Mouse (Mus musculus): ENCODE measurements around the gene Syngr2. TPM values are rescaled to one million over a fixed set of nuclear protein-coding genes. Genes with fewer than 3 reads are reported as not detected.
"Not testable (repeated sequence)": the region's sequence is repeated elsewhere in the genome, so short reads cannot be mapped to it uniquely, and the experiment has no call there.

Gene Syngr2
- total RNA-seq, 2 experiments from 2014 or later: 10.1 to 10.2 TPM

- no peak for DNase-seq (ENCODE audit: low spot score in 2 of 2)
- intact Hi-C loops (cut with DNase I): no loop called here
Measured at GRCm38 (mm10) chr11:117800038-117800437, 9.4 kb upstream of the Syngr2 start.

GRCm38 (mm10) chr11:117801650-117802049 is 7.8 kb upstream of the Syngr2 start:
- intact Hi-C loops (cut with DNase I): no loop called here
- no peak for DNase-seq (ENCODE audit: low spot score in 2 of 2)

- no peak for DNase-seq (ENCODE audit: low spot score in 2 of 2)
- intact Hi-C loops (cut with DNase I): no loop called here
Measured at GRCm38 (mm10) chr11:117803166-117803688, 6.2 kb upstream of the Syngr2 start.

- intact Hi-C loops (cut with DNase I): no loop called here
- no peak for DNase-seq (ENCODE audit: low spot score in 2 of 2)
Measured at GRCm38 (mm10) chr11:117806781-117807180, 2.7 kb upstream of the Syngr2 start.

GRCm38 (mm10) chr11:117810401-117811046 is 1.1 kb downstream of the Syngr2 start:
- intact Hi-C loops (cut with DNase I): no loop called here
- peak; percentile 38 to 54 for DNase-seq (ENCODE audit: low spot score in 2 of 2)

- intact Hi-C loops (cut with DNase I): no loop called here
- no peak for DNase-seq (ENCODE audit: low spot score in 2 of 2)
Measured at GRCm38 (mm10) chr11:117813867-117814266, 4.4 kb downstream of the Syngr2 start.

- intact Hi-C loops (cut with DNase I): no loop called here
- DNase-seq (ENCODE audit: low spot score in 2 of 2): no peak
Measured at GRCm38 (mm10) chr11:117814704-117815366, 5.4 kb downstream of the Syngr2 start.

GRCm38 (mm10) chr11:117815850-117816249 is 6.4 kb downstream of the Syngr2 start:
- intact Hi-C loops (cut with DNase I); DNase-seq (ENCODE audit: low spot score in 2 of 2): not testable (repeated sequence)

GRCm38 (mm10) chr11:117816389-117816996 is 7.0 kb downstream of the Syngr2 start:
- DNase-seq (ENCODE audit: low spot score in 2 of 2): no peak
- intact Hi-C loops (cut with DNase I): no loop called here

- DNase-seq (ENCODE audit: low spot score in 2 of 2): no peak
- intact Hi-C loops (cut with DNase I): no loop called here
Measured at GRCm38 (mm10) chr11:117819095-117819494, 9.6 kb downstream of the Syngr2 start.

GRCm38 (mm10) chr11:117820173-117820572 is 10.7 kb downstream of the Syngr2 start:
- DNase-seq (ENCODE audit: low spot score in 2 of 2): no peak
- intact Hi-C loops (cut with DNase I): loop anchor here (5.0 to 10.0 kb wide), 3 partner anchors 113 to 585 kb away; no protein-coding TSS in a partner anchor

GRCm38 (mm10) chr11:117821868-117822267 is 12.4 kb downstream of the Syngr2 start:
- no peak for DNase-seq (ENCODE audit: low spot score in 2 of 2)
- intact Hi-C loops (cut with DNase I): loop anchor here (2.0 to 10.0 kb wide), 4 partner anchors 115 to 587 kb away; no protein-coding TSS in a partner anchor

- intact Hi-C loops (cut with DNase I): loop anchor here (2.0 to 10.0 kb wide), 4 partner anchors 115 to 588 kb away; no protein-coding TSS in a partner anchor
- DNase-seq (ENCODE audit: low spot score in 2 of 2): no peak
Measured at GRCm38 (mm10) chr11:117822728-117823241, 13.3 kb downstream of the Syngr2 start.

GRCm38 (mm10) chr11:117823411-117823810 is 13.9 kb downstream of the Syngr2 start:
- intact Hi-C loops (cut with DNase I): loop anchor here (2.0 to 10.0 kb wide), 4 partner anchors 116 to 589 kb away; no protein-coding TSS in a partner anchor
- DNase-seq (ENCODE audit: low spot score in 2 of 2): no peak

GRCm38 (mm10) chr11:117824060-117824969 is 14.8 kb downstream of the Syngr2 start:
- peak; percentile 77 to 81 for DNase-seq (ENCODE audit: low spot score in 2 of 2)
- intact Hi-C loops (cut with DNase I): loop anchor here (5.0 to 10.0 kb wide), 3 partner anchors 117 to 590 kb away; no protein-coding TSS in a partner anchor

GRCm38 (mm10) chr11:117825333-117826101 is 16.0 kb downstream of the Syngr2 start, which contains the start of the genes Afmid and Tk1:
TSS of gene Afmid (plus strand) at chr11:117825924.
TSS of gene Tk1 (minus strand) at chr11:117826092.
- peak; percentile 47 to 49 for DNase-seq (ENCODE audit: low spot score in 2 of 2)
- intact Hi-C loops (cut with DNase I): loop anchor here (5.0 to 10.0 kb wide), 2 partner anchors 33 to 591 kb away; no protein-coding TSS in a partner anchor

GRCm38 (mm10) chr11:117826164-117826563 is 16.7 kb downstream of the Syngr2 start:
- DNase-seq (ENCODE audit: low spot score in 2 of 2): no peak
- intact Hi-C loops (cut with DNase I): loop anchor here (5.0 to 10.0 kb wide), 2 partner anchors 34 to 591 kb away; no protein-coding TSS in a partner anchor

GRCm38 (mm10) chr11:117826916-117827315 is 17.4 kb downstream of the Syngr2 start:
- no peak for DNase-seq (ENCODE audit: low spot score in 2 of 2)
- intact Hi-C loops (cut with DNase I): loop anchor here (5.0 to 10.0 kb wide), 2 partner anchors 35 to 592 kb away; no protein-coding TSS in a partner anchor

Data from left cerebral cortex, postnatal 36 days (tissue).